Mouse (Mus musculus): ENCODE data around the gene Megf11.

- no peak for TF ChIP-seq POLR2A (IDR thresholded peaks at IDR 0.05; ENCODE audit: insufficient read depth, low read length)
- TF ChIP-seq CTCF (IDR thresholded peaks at IDR 0.05; ENCODE audit: low read depth, low read length): no peak
Observed at GRCm38 (mm10) chr9:64652841-64653361, 267.5 kb downstream of the Megf11 start.
